Comparison of ENCODE assay signal across 19 mouse cellular contexts in the genomic region with DNA sequence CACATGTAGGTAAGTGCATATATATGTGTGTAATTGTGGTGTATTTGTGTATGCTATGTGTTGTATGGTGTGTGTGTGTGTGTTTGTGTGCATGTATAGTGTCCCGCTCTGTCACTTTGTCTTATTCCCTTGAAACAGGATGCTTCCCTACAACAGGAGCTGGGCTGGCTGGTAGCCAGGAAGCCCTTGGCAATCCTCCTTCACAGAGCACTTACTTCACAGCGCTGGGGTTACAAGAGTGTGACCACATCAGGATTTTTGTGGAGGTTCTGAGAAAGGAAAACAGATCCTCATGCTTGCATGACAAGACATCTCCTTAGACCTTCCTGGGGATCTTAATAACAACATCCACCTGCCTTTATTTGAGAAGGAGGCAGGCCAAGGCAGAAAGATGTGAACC. TPM values are rescaled to one million over a fixed set of nuclear protein-coding genes. Genes with fewer than 3 reads are reported as not detected.
DNase-seq lines count a peak whose midpoint lies in the region; ATAC-seq and TF ChIP-seq lines count a peak whose summit lies in the region.
"Had no signal": no experiment of that assay in that cellular context is flagged by ENCODE, and none has a peak within 500 bp of the region (broad histone marks: within the 10 kb centered on the region; RNA-seq: fewer than 3 reads in every experiment).

No protein-coding gene starts in this region.

- TF ChIP-seq POLR2A in brain, embryonic 14.5 days (IDR thresholded peaks at IDR 0.05; ENCODE audit: borderline replicate concordance, extremely low read depth, insufficient read depth, insufficient read length, poor library complexity, severe bottlenecking), result no peak

- no peak overlapping the region for H3K27ac ChIP-seq in heart, embryonic 11.5 days (ENCODE audit: low read depth, low read length)
- H3K27ac ChIP-seq: embryonic facial prominence, embryonic 15.5 days; forebrain, embryonic 12.5 days; heart, adult 2 months; limb, embryonic 10.5 days; liver, embryonic 12.5 days had no signal

- TF ChIP-seq CTCF in brain, embryonic 14.5 days (IDR thresholded peaks at IDR 0.05; ENCODE audit: borderline replicate concordance, extremely low read depth, insufficient read depth, insufficient read length), result no peak

- H3K9me3 ChIP-seq in heart, embryonic 11.5 days (replicated peaks; ENCODE audit: control insufficient read depth, low read length), result no peaks in the 10 kb centered on the region
- H3K9me3 ChIP-seq: embryonic facial prominence, embryonic 15.5 days; forebrain, embryonic 12.5 days; limb, embryonic 10.5 days; liver, embryonic 12.5 days had no signal

- no peak overlapping the region for H3K4me2 ChIP-seq in heart, embryonic 11.5 days
- H3K4me2 ChIP-seq: embryonic facial prominence, embryonic 15.5 days; forebrain, embryonic 12.5 days; liver, embryonic 12.5 days had no signal

- peak; percentile 6 to 11 for DNase-seq in adrenal gland, postnatal 36 days
- no peak for DNase-seq in adrenal gland, adult 2 months
- peak; percentile 38 to 40 for DNase-seq in heart, postnatal 10 days
- DNase-seq in left cerebral cortex, postnatal 4 days, result peak; percentile 58
- DNase-seq in left cerebral cortex, adult 11 months (ENCODE audit: low spot score), result no peak
- peak; percentile 32 for DNase-seq in brain, embryonic 14.5 days (ENCODE audit: low read depth)
- no peak for DNase-seq in frontal cortex, postnatal 36 days (ENCODE audit: low spot score in 2 of 2)
- DNase-seq: layer of hippocampus, postnatal 36 days had no signal

- ATAC-seq in heart, embryonic 11.5 days (replicated peaks; ENCODE audit: insufficient number of reproducible peaks, low FRiP score, low TSS enrichment), result no peak
- ATAC-seq: inflammation-experienced regulatory T-cells, adult 6 months; liver, embryonic 12.5 days; midbrain, embryonic 16.5 days had no signal

- WGBS in heart, embryonic 11.5 days (ENCODE audit: insufficient replicate concordance), result 78% methylated on average over 2 of the region's 2 CpGs

- no peak overlapping the region for H3K4me3 ChIP-seq in heart, embryonic 11.5 days (ENCODE audit: low read depth, low read length)
- H3K4me3 ChIP-seq: embryonic facial prominence, embryonic 15.5 days; forebrain, embryonic 12.5 days; heart, adult 2 months; limb, embryonic 10.5 days; liver, embryonic 12.5 days had no signal

- H3K9ac ChIP-seq in heart, embryonic 11.5 days (ENCODE audit: low read depth, low read length), result no peak overlapping the region
- H3K9ac ChIP-seq: embryonic facial prominence, embryonic 15.5 days; forebrain, embryonic 12.5 days; liver, embryonic 12.5 days had no signal

- no peaks in the 10 kb centered on the region for H3K4me1 ChIP-seq in heart, embryonic 11.5 days (ENCODE audit: control insufficient read depth, insufficient read depth, low read length)
- H3K4me1 ChIP-seq: embryonic facial prominence, embryonic 15.5 days; forebrain, embryonic 12.5 days; limb, embryonic 10.5 days; liver, embryonic 12.5 days had no signal

- no peaks in the 10 kb centered on the region for H3K27me3 ChIP-seq in heart, embryonic 11.5 days (ENCODE audit: control insufficient read depth, insufficient read depth, low read length)
- H3K27me3 ChIP-seq: embryonic facial prominence, embryonic 15.5 days; forebrain, embryonic 12.5 days; liver, embryonic 12.5 days had no signal

- intact Hi-C loops in heart, postnatal 10 days (cut with DNase I), result no loop called here
- intact Hi-C loops in left cerebral cortex, postnatal 4 days (cut with DNase I), result no loop called here

- no peaks in the 10 kb centered on the region for H3K36me3 ChIP-seq in heart, embryonic 11.5 days (ENCODE audit: control insufficient read depth, insufficient read depth, low read length)
- H3K36me3 ChIP-seq: embryonic facial prominence, embryonic 15.5 days; forebrain, embryonic 12.5 days; limb, embryonic 10.5 days; liver, embryonic 12.5 days had no signal

RNA-seq across cellular contexts. Expression of gene Gabrp, which starts 31.4 kb away (rescaled TPM):
- total RNA-seq in adrenal gland, postnatal 36 days (2021), result not detected
- total RNA-seq in adrenal gland, adult 2 months (2021), result not detected
- polyA plus RNA-seq in adrenal gland, adult 2 months (2012; rRNA removed), result not detected in 2 replicates
- not detected for total RNA-seq in heart, postnatal 10 days (2021)
- 0.34 and 0.52 TPM in 2 replicates for polyA plus RNA-seq in heart, embryonic 11.5 days (2014; fragmentation: Nextera tagmentation; extraction: Ambion mirVana)
- total RNA-seq in left cerebral cortex, postnatal 4 days (2021), result not detected
- 0.67 and 3.4 TPM in 2 replicates for polyA plus RNA-seq in brain, embryonic 14.5 days (2012; rRNA removed)
- total RNA-seq: heart, adult 2 months; hematopoietic stem cell, adult 5-6 weeks; layer of hippocampus, postnatal 36 days had no signal
- polyA plus RNA-seq: cortical plate, adult 2 months; inflammation-experienced regulatory T-cells, adult 6 months; midbrain, embryonic 16.5 days; small intestine, adult 2 months had no signal

RNA-seq across cellular contexts. Expression of gene Ranbp17, which starts 33.8 kb away (rescaled TPM):
- 1 to 10 TPM; 5.4 to 5.9 TPM for total RNA-seq in adrenal gland, postnatal 36 days (2021)
- total RNA-seq in adrenal gland, adult 2 months (2021), result 1 to 10 TPM; 2.7 to 5.3 TPM
- 0.36 TPM in 2 replicates for polyA plus RNA-seq in adrenal gland, adult 2 months (2012; rRNA removed)
- 1 to 10 TPM; 3.4 to 4.0 TPM for total RNA-seq in heart, postnatal 10 days (2021)
- 7.5 and 9.2 TPM in 2 replicates for polyA plus RNA-seq in heart, embryonic 11.5 days (2014; fragmentation: Nextera tagmentation; extraction: Ambion mirVana)
- total RNA-seq in left cerebral cortex, postnatal 4 days (2021), result 10 to 100 TPM in 1 of 2 experiments, 1 to 10 TPM in 1; 7.3 to 10.7 TPM
- 6.6 and 7.2 TPM in 2 replicates for polyA plus RNA-seq in brain, embryonic 14.5 days (2012; rRNA removed)

RNA-seq across cellular contexts. Expression of gene D130052B06Rik, which starts 51.7 kb away (rescaled TPM):
- not detected for total RNA-seq in adrenal gland, postnatal 36 days (2021)
- not detected for total RNA-seq in adrenal gland, adult 2 months (2021)
- polyA plus RNA-seq in adrenal gland, adult 2 months (2012; rRNA removed), result not detected in 2 replicates
- total RNA-seq in heart, postnatal 10 days (2021), result not detected
- polyA plus RNA-seq in heart, embryonic 11.5 days (2014; fragmentation: Nextera tagmentation; extraction: Ambion mirVana), result not detected in 2 replicates
- total RNA-seq in left cerebral cortex, postnatal 4 days (2021), result not detected
- polyA plus RNA-seq in brain, embryonic 14.5 days (2012; rRNA removed), result 0.07 TPM in 1 of 2 replicates, not detected in the other
- total RNA-seq: heart, adult 2 months; hematopoietic stem cell, adult 5-6 weeks; layer of hippocampus, postnatal 36 days had no signal
- polyA plus RNA-seq: cortical plate, adult 2 months; embryonic facial prominence, embryonic 15.5 days; forebrain, embryonic 12.5 days; heart, adult 2 months; inflammation-experienced regulatory T-cells, adult 6 months; limb, embryonic 10.5 days; liver, embryonic 12.5 days; midbrain, embryonic 16.5 days; small intestine, adult 2 months had no signal

Comparison
In these comparisons a context has a peak if more than half of its experiments do, and no peak if none do; other contexts are left out.
1. DNase-seq: peak in adrenal gland, postnatal 36 days (2 of 2), heart, postnatal 10 days (2 of 2), left cerebral cortex, postnatal 4 days (single experiment) and brain, embryonic 14.5 days (single experiment); none in adrenal gland, adult 2 months (single experiment), left cerebral cortex, adult 11 months (single experiment) and frontal cortex, postnatal 36 days (0 of 2).